Mouse (Mus musculus) ES-Bruce4 (cell line): ENCODE results near the gene Hmgb2.

Experiments
- CTCF ChIP-seq: IDR thresholded peaks from one replicate; pipeline ENCODE4 v1.8.1; 2011; ENCODE audit warnings: low read depth, low read length
- EP300 ChIP-seq: IDR thresholded peaks from 2 replicates; pipeline ENCODE4 v1.6.1; 2011; ENCODE audit warnings: low read depth, low read length; ENCODE audit not compliant: insufficient read depth
- POLR2A ChIP-seq: IDR thresholded peaks from one replicate; pipeline ENCODE4 v1.8.1; 2011; ENCODE audit warnings: low read length; ENCODE audit not compliant: insufficient read depth

GRCm38 (mm10) chr8:57468624-57469023, 43.1 kb upstream of the Hmgb2 start:
- TF ChIP-seq POLR2A (no peak), CTCF (no peak), EP300 (no peak)
